Mouse (Mus musculus) adipocyte (in vitro differentiated cells): ENCODE data around the gene Cybrd1.

Source experiments
- DNase-seq: peaks from one replicate; pipeline ENCODE4 v3.0.0-alpha.2; 2016; ENCODE audit warnings: low spot score

Gene Cybrd1

DNA sequence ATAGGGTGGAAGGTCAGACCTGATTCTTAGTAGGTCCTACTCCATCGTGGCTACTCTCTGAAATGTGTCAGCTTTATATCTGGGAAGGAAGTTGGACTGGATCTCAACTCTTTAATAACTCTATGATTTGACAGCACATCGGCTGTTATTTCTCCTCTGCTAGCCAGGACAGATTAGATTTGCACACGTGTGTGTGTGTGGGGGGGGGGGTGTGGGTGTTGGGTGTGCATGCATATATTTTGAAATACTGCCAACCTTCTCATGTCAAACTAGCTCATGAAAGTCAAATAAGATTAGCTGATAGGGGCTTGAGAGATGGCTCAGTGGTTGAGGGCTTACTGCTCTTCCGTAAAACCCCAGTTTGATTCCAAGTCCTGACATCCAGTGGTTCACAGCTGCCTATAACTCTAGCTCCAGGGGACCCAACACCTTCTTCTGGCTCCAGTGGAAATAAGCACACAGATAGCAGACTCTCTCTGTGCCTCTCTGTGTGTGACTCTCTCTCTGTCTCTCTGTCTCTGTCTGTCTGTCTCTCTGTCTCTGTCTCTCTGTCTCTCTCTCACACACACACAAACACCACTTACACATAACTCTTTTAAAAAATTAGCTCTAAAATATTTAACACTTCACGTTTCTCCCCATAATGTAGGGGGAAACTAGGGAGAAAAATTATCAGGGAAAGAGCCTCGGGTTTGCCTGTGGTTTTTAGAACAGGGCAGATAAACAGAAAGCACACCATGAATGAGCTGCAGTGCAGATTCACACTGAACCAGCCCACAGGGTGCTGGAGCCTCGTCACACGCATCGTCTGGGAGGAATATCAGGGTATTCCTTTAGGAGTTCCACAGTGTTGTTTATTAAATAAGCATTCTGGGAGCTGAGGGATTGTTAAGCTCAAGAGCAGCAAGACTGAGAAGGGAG is 58.9 kb downstream of the Cybrd1 start:
- no peak for DNase-seq

DNA sequence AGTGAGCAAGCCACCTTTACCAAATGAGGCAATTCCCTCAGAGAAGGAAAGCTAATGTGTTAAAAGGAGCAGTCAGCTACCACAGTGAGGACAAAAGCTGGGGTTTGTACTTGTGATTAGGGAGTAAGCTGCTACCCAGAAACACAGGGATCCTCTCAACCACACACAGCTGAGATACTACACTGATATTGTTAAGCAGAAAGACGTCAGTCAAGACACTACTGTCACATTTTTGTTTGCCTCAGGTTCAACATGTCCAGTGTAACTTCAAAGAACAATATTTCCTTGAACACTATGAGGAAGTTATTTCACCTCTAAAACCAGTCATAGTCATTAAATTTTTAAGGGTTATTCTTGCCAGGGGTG is 59.5 kb downstream of the Cybrd1 start:
- DNase-seq = no peak

DNA sequence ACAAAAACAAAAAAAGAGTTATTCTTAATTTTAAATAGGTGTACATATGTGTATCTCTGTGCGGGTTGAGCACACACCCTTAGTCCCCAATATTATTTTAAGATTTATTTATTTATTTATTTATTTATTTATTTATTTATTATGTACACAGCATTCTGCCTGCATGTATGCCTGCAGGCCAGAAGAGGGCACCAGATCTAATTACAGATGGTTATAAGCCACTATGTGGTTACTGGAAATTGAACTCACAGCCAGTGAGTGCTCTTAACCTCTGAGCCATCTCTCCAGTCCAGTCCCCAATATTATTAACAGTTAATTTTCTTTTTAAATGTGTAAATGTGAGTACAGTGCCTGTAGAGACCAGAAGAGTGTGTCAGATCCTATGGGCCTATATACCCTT is 60.0 kb downstream of the Cybrd1 start:
- no peak for DNase-seq

GRCm38 (mm10) chr2:71179716-71180115 is 62.0 kb downstream of the Cybrd1 start:
- DNase-seq = no peak

DNA sequence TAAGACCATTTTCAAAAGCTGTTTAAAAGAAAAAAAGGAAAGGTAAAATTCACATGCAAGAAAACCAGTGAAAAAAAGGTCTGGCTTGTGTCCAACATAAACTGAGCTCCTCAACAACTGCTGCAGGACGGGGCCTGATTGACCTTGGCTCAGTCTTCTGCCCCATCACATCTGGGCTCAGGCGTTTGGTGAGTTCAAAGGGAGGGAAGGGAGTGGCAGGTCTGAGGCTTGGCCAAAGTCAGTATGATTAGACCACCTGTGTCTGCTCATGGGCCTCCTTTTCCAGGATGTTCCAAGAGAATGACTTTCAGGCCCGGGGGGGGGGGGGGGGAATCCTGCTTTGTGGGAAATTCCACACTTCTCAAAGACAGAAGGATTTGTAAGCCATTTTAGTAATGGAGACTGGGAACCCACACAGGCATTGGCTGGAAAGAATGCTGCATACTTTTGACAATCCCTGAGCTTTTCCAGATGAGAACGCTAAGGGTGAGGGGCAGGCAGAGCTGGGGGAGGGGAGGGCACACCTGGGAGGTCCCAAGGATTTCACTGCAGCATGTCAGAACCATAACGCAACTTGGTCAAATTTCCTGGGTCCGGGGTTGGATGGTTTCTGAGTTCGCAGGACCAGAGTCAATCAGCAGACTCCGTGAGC is 63.0 kb downstream of the Cybrd1 start:
- DNase-seq = no peak

DNA sequence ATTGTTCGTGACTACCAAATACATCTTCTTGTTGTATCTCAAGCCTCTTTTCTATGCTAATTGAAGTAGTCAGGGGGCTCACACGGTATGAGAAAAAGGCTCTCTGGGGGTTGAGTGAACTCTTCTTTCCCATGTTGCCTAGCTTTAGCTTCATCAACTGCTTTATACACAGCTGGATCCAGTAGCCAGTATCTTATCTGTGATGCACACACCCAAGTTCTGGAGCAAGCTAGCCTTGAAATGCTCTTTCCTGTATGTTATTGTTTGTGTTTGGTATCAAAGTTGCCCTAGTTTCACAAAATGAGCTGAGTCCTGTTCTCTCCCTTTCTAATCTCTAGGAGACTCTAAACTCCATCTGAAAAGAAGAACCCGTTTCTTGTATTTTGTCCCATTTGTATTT is 70.2 kb downstream of the Cybrd1 start:
- DNase-seq = no peak

GRCm38 (mm10) chr2:71188861-71189260 is 71.1 kb downstream of the Cybrd1 start:
- no peak for DNase-seq

- no peak for DNase-seq
These were observed 73.9 kb downstream of the Cybrd1 start for GRCm38 (mm10) chr2:71191391-71192194.

- no peak for DNase-seq
These were observed 74.6 kb downstream of the Cybrd1 start for GRCm38 (mm10) chr2:71192195-71192807.
